Mouse (Mus musculus): Measurements from ENCODE around the gene Nrd1.

DNA sequence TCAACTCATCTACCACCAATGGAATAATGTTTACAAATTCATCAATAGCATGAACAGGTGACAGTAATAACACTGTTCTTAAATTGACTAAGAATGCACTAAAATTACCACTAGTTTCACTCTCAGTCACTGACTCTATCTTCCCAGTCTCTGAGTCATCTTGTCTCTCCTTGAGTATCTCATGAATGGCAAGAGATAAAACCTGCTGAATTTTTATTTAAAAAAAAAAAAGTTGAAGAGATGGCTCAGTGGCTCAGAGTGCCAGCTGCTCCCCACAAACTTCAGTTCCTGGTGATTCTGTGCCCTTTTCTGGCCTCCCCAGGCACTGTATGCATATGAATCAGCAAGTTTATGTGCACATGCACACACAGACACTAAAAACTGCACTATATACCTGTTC is 104.8 kb downstream of the Nrd1 start:
- no peak for TF ChIP-seq CTCF (IDR thresholded peaks at IDR 0.05; ENCODE audit: control insufficient read depth, insufficient read depth, insufficient replicate concordance, low read depth, low read length)
- TF ChIP-seq POLR2A (IDR thresholded peaks at IDR 0.05; ENCODE audit: control insufficient read depth, low read depth, low read length) = no peak

Data from testis, adult 2 months (tissue).